ENCODE assay signal across 8 mouse cellular contexts in the genomic region with DNA sequence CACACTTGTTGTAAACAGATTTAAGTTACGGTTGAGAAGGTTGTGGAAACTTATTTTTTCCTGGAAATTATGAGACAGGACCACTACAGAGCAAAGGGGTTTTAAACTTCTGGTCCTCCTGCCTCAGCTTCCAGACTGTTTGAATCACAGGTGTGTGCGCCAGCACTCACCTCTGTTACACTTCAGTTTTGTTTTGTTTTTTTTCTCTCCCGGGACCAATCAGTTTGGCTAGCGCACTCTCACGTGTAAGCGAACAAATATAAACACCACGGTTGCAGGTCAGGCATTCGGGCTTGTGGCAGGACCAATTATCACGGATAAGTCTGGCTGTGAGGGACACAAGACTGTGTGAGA. TPM values are rescaled to one million over a fixed set of nuclear protein-coding genes. Genes with fewer than 3 reads are reported as not detected.
DNase-seq lines count a peak whose midpoint lies in the region; ATAC-seq and TF ChIP-seq lines count a peak whose summit lies in the region.

No protein-coding gene starts in this region.

- peak overlapping the region; percentile 72 for H3K4me2 ChIP-seq in limb, embryonic 15.5 days
- H3K4me2 ChIP-seq in stomach, embryonic 15.5 days: peak overlapping the region; percentile 73

- peaks cover 3% of the 10 kb centered on the region for H3K4me1 ChIP-seq in spleen, adult 2 months (ENCODE audit: control insufficient read depth, insufficient read depth, insufficient read length)
- H3K4me1 ChIP-seq in forebrain, embryonic 10.5 days: peaks cover 32% of the 10 kb centered on the region
- peaks cover 5% of the 10 kb centered on the region for H3K4me1 ChIP-seq in limb, embryonic 15.5 days
- H3K4me1 ChIP-seq in stomach, embryonic 15.5 days: peaks cover 6% of the 10 kb centered on the region; the same call in 1 of the 2 replicates

- peak overlapping the region; percentile 86 for H3K4me3 ChIP-seq in spleen, adult 2 months (ENCODE audit: extremely low read depth, insufficient read depth, insufficient read length)
- H3K4me3 ChIP-seq in forebrain, embryonic 10.5 days: peak overlapping the region; percentile 98
- H3K4me3 ChIP-seq in limb, embryonic 15.5 days: peak overlapping the region; percentile 95
- peak overlapping the region; percentile 91 for H3K4me3 ChIP-seq in stomach, embryonic 15.5 days (replicated peaks)

- 2% methylated on average over 9 of the region's 9 CpGs for WGBS in spleen, adult 2 months
- 3% methylated on average over 9 of the region's 9 CpGs for WGBS in forebrain, embryonic 10.5 days
- WGBS in limb, embryonic 15.5 days: 2% methylated on average over 9 of the region's 9 CpGs
- 2% methylated on average over 9 of the region's 9 CpGs for WGBS in stomach, embryonic 15.5 days

- no peaks in the 10 kb centered on the region for H3K9me3 ChIP-seq in forebrain, embryonic 10.5 days
- H3K9me3 ChIP-seq in limb, embryonic 15.5 days: no peaks in the 10 kb centered on the region
- H3K9me3 ChIP-seq in stomach, embryonic 15.5 days: no peaks in the 10 kb centered on the region

- no peaks in the 10 kb centered on the region for H3K27me3 ChIP-seq in spleen, adult 2 months (ENCODE audit: control insufficient read depth, insufficient read depth, low read length)
- H3K27me3 ChIP-seq in forebrain, embryonic 10.5 days (ENCODE audit: poor library complexity, severe bottlenecking): no peaks in the 10 kb centered on the region
- H3K27me3 ChIP-seq in limb, embryonic 15.5 days: no peaks in the 10 kb centered on the region
- H3K27me3 ChIP-seq in stomach, embryonic 15.5 days (replicated peaks): no peaks in the 10 kb centered on the region

- TF ChIP-seq CTCF in spleen, adult 2 months (IDR thresholded peaks at IDR 0.05; ENCODE audit: extremely low read depth, insufficient read depth, insufficient read length, insufficient replicate concordance): no peak

- H3K36me3 ChIP-seq in spleen, adult 2 months (ENCODE audit: control insufficient read depth, insufficient read depth, low read length): no peaks in the 10 kb centered on the region
- peaks cover 19% of the 10 kb centered on the region for H3K36me3 ChIP-seq in forebrain, embryonic 10.5 days (replicated peaks)
- no peaks in the 10 kb centered on the region for H3K36me3 ChIP-seq in limb, embryonic 15.5 days
- no peaks in the 10 kb centered on the region for H3K36me3 ChIP-seq in stomach, embryonic 15.5 days

- no peak for ATAC-seq in limb, embryonic 15.5 days (ENCODE audit: insufficient number of reproducible peaks, low FRiP score, low TSS enrichment, low read depth)
- no peak for ATAC-seq in stomach, embryonic 15.5 days (ENCODE audit: insufficient read depth, low FRiP score, low read depth)

- no peak for TF ChIP-seq POLR2A in spleen, adult 2 months (IDR thresholded peaks at IDR 0.05; ENCODE audit: low read depth, low read length)

- DNase-seq in spleen, adult 2 months (ENCODE audit: low read depth in 1 of 2, low spot score in 2 of 2): no peak
- no peak for DNase-seq in spleen, postnatal 36 days (ENCODE audit: low spot score in 2 of 2)
- DNase-seq in forebrain, embryonic 10.5 days (ENCODE audit: extremely low spot score, low spot score): no peak
- DNase-seq in adrenal gland, postnatal 4 days (ENCODE audit: low spot score in 2 of 2): no peak
- no peak for DNase-seq in ovary, adult 18-20 months (ENCODE audit: low spot score)
- no peak for DNase-seq in kidney, adult 11 months

- H3K9ac ChIP-seq in limb, embryonic 15.5 days: peak overlapping the region; percentile 71
- peak overlapping the region; percentile 60 for H3K9ac ChIP-seq in stomach, embryonic 15.5 days

- H3K27ac ChIP-seq in spleen, adult 2 months (ENCODE audit: insufficient read depth, low read length): peak overlapping the region; percentile 68; the same call in 1 of the 2 replicates
- peak overlapping the region; percentile 98 for H3K27ac ChIP-seq in forebrain, embryonic 10.5 days
- peak overlapping the region; percentile 86 for H3K27ac ChIP-seq in limb, embryonic 15.5 days
- peak overlapping the region; percentile 93 for H3K27ac ChIP-seq in stomach, embryonic 15.5 days

RNA-seq across cellular contexts. Expression of gene Wee1, which starts 0.7 kb away (rescaled TPM):
- 3.9 and 5.8 TPM in 2 replicates for polyA plus RNA-seq in spleen, adult 2 months (2012; rRNA removed)
- polyA plus RNA-seq in forebrain, embryonic 10.5 days (2016; fragmentation: Nextera tagmentation; extraction: Ambion mirVana): 28.9 and 29.0 TPM in 2 replicates
- polyA plus RNA-seq in limb, embryonic 15.5 days (2015; fragmentation: Nextera tagmentation; extraction: Ambion mirVana): 18.7 and 20.5 TPM in 2 replicates
- 30.1 and 34.7 TPM in 2 replicates for polyA plus RNA-seq in stomach, embryonic 15.5 days (2015; fragmentation: Nextera tagmentation; extraction: Ambion mirVana)
- total RNA-seq in adrenal gland, postnatal 4 days (2021): 10 to 100 TPM; 23.5 to 23.6 TPM
